Comparison of ENCODE assay signal across 18 mouse cellular contexts in genomic region chr12:70655900-70656544, GRCm38 (mm10).
DNase-seq lines count a peak whose midpoint lies in the region; ATAC-seq and TF ChIP-seq lines count a peak whose summit lies in the region.
"Had no signal": no experiment of that assay in that cellular context is flagged by ENCODE, and none has a peak within 500 bp of the region (broad histone marks: within the 10 kb centered on the region; RNA-seq: fewer than 3 reads in every experiment).

No protein-coding gene starts in this region.

- no peak for ATAC-seq in forebrain, embryonic 16.5 days
- ATAC-seq in forebrain, embryonic 12.5 days (ENCODE audit: low FRiP score), result no peak
- ATAC-seq in heart, postnatal 0 days (ENCODE audit: insufficient read depth, low read depth), result no peak
- ATAC-seq in common myeloid progenitor, adult 5-6 weeks (replicated peaks; ENCODE audit: low read depth, poor library complexity, severe bottlenecking), result peak; percentile 63
- ATAC-seq: activated CD4-positive, CD25-positive, alpha-beta regulatory T cell, adult 4 months; intestine, embryonic 16.5 days; Patski had no signal

- WGBS in forebrain, embryonic 16.5 days, result 73% methylated on average over 8 of the region's 8 CpGs
- WGBS in forebrain, embryonic 12.5 days, result 73% methylated on average over 8 of the region's 8 CpGs
- WGBS in heart, postnatal 0 days, result 81% methylated on average over 8 of the region's 8 CpGs

- peak overlapping the region; percentile 37; the same call in 1 of the 2 replicates for H3K27ac ChIP-seq in forebrain, embryonic 16.5 days (ENCODE audit: low read length)
- no peak overlapping the region for H3K27ac ChIP-seq in forebrain, embryonic 12.5 days
- H3K27ac ChIP-seq in heart, postnatal 0 days (ENCODE audit: low read depth), result peak overlapping the region; percentile 82; the same call in 1 of the 2 replicates
- H3K27ac ChIP-seq: embryonic facial prominence, embryonic 10.5 days; hindbrain, embryonic 10.5 days; hindbrain, embryonic 14.5 days had no signal

- no peak for TF ChIP-seq CTCF in heart, postnatal 0 days (IDR thresholded peaks at IDR 0.05; ENCODE audit: low read depth)

- H3K36me3 ChIP-seq in forebrain, embryonic 16.5 days (ENCODE audit: control insufficient read depth, insufficient read depth), result no peaks in the 10 kb centered on the region
- no peaks in the 10 kb centered on the region for H3K36me3 ChIP-seq in forebrain, embryonic 12.5 days (replicated peaks)
- H3K36me3 ChIP-seq in heart, postnatal 0 days (replicated peaks; ENCODE audit: control insufficient read depth, insufficient read depth, low read length), result no peaks in the 10 kb centered on the region
- no peaks in the 10 kb centered on the region for H3K36me3 ChIP-seq in myocyte (ENCODE audit: control insufficient read depth, insufficient read depth)
- H3K36me3 ChIP-seq: embryonic facial prominence, embryonic 10.5 days; hindbrain, embryonic 10.5 days had no signal

- TF ChIP-seq POLR2A in myocyte (IDR thresholded peaks at IDR 0.05; ENCODE audit: insufficient read length, low read depth), result no peak

- no peak overlapping the region for H3ac ChIP-seq in myocyte (ENCODE audit: control insufficient read depth, insufficient read length)

- no peaks in the 10 kb centered on the region for H3K79me2 ChIP-seq in myocyte (ENCODE audit: control insufficient read depth, insufficient read depth)

- H3K9ac ChIP-seq in forebrain, embryonic 16.5 days (replicated peaks; ENCODE audit: low read depth, low read length), result no peak overlapping the region
- H3K9ac ChIP-seq in forebrain, embryonic 12.5 days, result no peak overlapping the region
- H3K9ac ChIP-seq in heart, postnatal 0 days (replicated peaks; ENCODE audit: low read depth, low read length), result no peak overlapping the region
- H3K9ac ChIP-seq: forebrain, postnatal 0 days; hindbrain, embryonic 14.5 days had no signal

- H3K4me1 ChIP-seq in forebrain, embryonic 16.5 days (replicated peaks; ENCODE audit: control insufficient read depth, insufficient read depth, low read length), result peaks cover 27% of the 10 kb centered on the region
- no peaks in the 10 kb centered on the region for H3K4me1 ChIP-seq in forebrain, embryonic 12.5 days
- H3K4me1 ChIP-seq in heart, postnatal 0 days (ENCODE audit: control insufficient read depth, insufficient read depth), result peaks cover 40% of the 10 kb centered on the region

- H3K9me3 ChIP-seq in forebrain, embryonic 16.5 days (ENCODE audit: control insufficient read depth, low read length), result no peaks in the 10 kb centered on the region
- no peaks in the 10 kb centered on the region for H3K9me3 ChIP-seq in forebrain, embryonic 12.5 days
- H3K9me3 ChIP-seq in heart, postnatal 0 days (replicated peaks; ENCODE audit: control insufficient read depth, low read length), result no peaks in the 10 kb centered on the region
- H3K9me3 ChIP-seq: embryonic facial prominence, embryonic 10.5 days; hindbrain, embryonic 10.5 days had no signal

- no peak overlapping the region for H3K4me3 ChIP-seq in forebrain, embryonic 16.5 days (replicated peaks; ENCODE audit: low read length)
- no peak overlapping the region for H3K4me3 ChIP-seq in forebrain, embryonic 12.5 days (replicated peaks)
- H3K4me3 ChIP-seq in heart, postnatal 0 days (ENCODE audit: low read depth, low read length), result no peak overlapping the region
- no peak overlapping the region for H3K4me3 ChIP-seq in myocyte
- H3K4me3 ChIP-seq: embryonic facial prominence, embryonic 10.5 days; hindbrain, embryonic 10.5 days had no signal

- no peak for DNase-seq in heart, postnatal 0 days (ENCODE audit: low spot score)
- no peak for DNase-seq in heart, adult 8-10 months (ENCODE audit: low spot score)
- no peak for DNase-seq in adrenal gland, postnatal 25 days
- DNase-seq: cerebellum, adult 18-20 months; cerebellum, adult 9-11 months; cerebellum, postnatal 36 days; gastrocnemius, postnatal 14 days had no signal

- H3K27me3 ChIP-seq in forebrain, embryonic 16.5 days (replicated peaks; ENCODE audit: control insufficient read depth, insufficient read depth, low read length), result no peaks in the 10 kb centered on the region
- no peaks in the 10 kb centered on the region for H3K27me3 ChIP-seq in forebrain, embryonic 12.5 days
- H3K27me3 ChIP-seq in heart, postnatal 0 days (ENCODE audit: control insufficient read depth, insufficient read depth, low read length), result no peaks in the 10 kb centered on the region
- H3K27me3 ChIP-seq in myocyte (ENCODE audit: control insufficient read depth, insufficient read depth, insufficient read length), result no peaks in the 10 kb centered on the region
- H3K27me3 ChIP-seq: Patski had no signal

- TF ChIP-seq EP300 in heart, postnatal 0 days (IDR thresholded peaks at IDR 0.05; ENCODE audit: low read depth), result no peak

- H3K4me2 ChIP-seq in forebrain, embryonic 16.5 days (ENCODE audit: low read length), result no peak overlapping the region
- H3K4me2 ChIP-seq in forebrain, embryonic 12.5 days, result no peak overlapping the region
- no peak overlapping the region for H3K4me2 ChIP-seq in heart, postnatal 0 days (ENCODE audit: low read depth, low read length)
- peak overlapping the region; percentile 51 for H3K4me2 ChIP-seq in myocyte (ENCODE audit: low read depth)
- H3K4me2 ChIP-seq: hindbrain, embryonic 14.5 days had no signal

TF ChIP-seq in myocyte, 11 proteins besides CTCF, POLR2A, EP300 and RAD21:
- TF ChIP-seq TCF12 (IDR thresholded peaks at IDR 0.05; ENCODE audit: insufficient read depth, poor library complexity, severe bottlenecking) (no peak), POLR2AphosphoS2 (IDR thresholded peaks at IDR 0.05; ENCODE audit: insufficient read length, low read depth) (no peak), MAX (IDR thresholded peaks at IDR 0.05; ENCODE audit: low read depth) (no peak), CEBPB (IDR thresholded peaks at IDR 0.05; ENCODE audit: insufficient read depth, poor library complexity, severe bottlenecking) (no peak), TCF3 (IDR thresholded peaks at IDR 0.05; ENCODE audit: insufficient read length, low read depth) (no peak), E2F4 (IDR thresholded peaks at IDR 0.05; ENCODE audit: insufficient read depth) (no peak), USF1 (IDR thresholded peaks at IDR 0.05; ENCODE audit: low read depth) (no peak), SRF (IDR thresholded peaks at IDR 0.05; ENCODE audit: control insufficient read depth, insufficient read length, low read depth) (no peak), REST (IDR thresholded peaks at IDR 0.05; ENCODE audit: insufficient read depth, insufficient read length) (no peak), MYOG (IDR thresholded peaks at IDR 0.05; ENCODE audit: control insufficient read depth in 1 of 3, insufficient read depth in 1 of 3, insufficient read length in 2 of 3, low read depth in 2 of 3) (no peak), MYOD1 (IDR thresholded peaks at IDR 0.05; ENCODE audit: control insufficient read depth in 1 of 3, insufficient read length in 2 of 3, low read depth in 2 of 3) (no peak)
